Mouse (Mus musculus): ENCODE data around the gene Nhlrc4. TPM values are rescaled to one million over a fixed set of nuclear protein-coding genes. Genes with fewer than 3 reads are reported as not detected.

Nhlrc4 gene
- polyA plus RNA-seq, 1 experiment from 2014 or later: 0.34 TPM

- Histone ChIP-seq H3K27ac (ENCODE audit: low read depth, low read length) (no peak overlapping the region), H3K36me3 (ENCODE audit: control insufficient read depth, insufficient read depth, low read length) (peaks cover 4% of the 10 kb centered on the region), H3K9ac (ENCODE audit: low read depth, low read length) (no peak overlapping the region), H3K27me3 (ENCODE audit: control insufficient read depth, insufficient read depth, low read length) (no peaks in the 10 kb centered on the region), H3K9me3 (replicated peaks; ENCODE audit: control insufficient read depth, low read length) (no peaks in the 10 kb centered on the region), H3K4me2 (no peak overlapping the region), H3K4me3 (ENCODE audit: low read depth, low read length) (no peak overlapping the region), H3K4me1 (ENCODE audit: control insufficient read depth, insufficient read depth, low read length) (peaks cover 13% of the 10 kb centered on the region)
- WGBS (ENCODE audit: insufficient replicate concordance): 83% methylated on average over 5 of the region's 5 CpGs
- ATAC-seq (replicated peaks; ENCODE audit: insufficient number of reproducible peaks, low FRiP score, low TSS enrichment): no peak
Measured at GRCm38 (mm10) chr17:25922120-25922519, 22.6 kb downstream of the Nhlrc4 start.

GRCm38 (mm10) chr17:25919786-25920642 lies 24.7 kb downstream of the Nhlrc4 start:
- Histone ChIP-seq H3K4me1 (ENCODE audit: control insufficient read depth, insufficient read depth, low read length) (peaks cover 14% of the 10 kb centered on the region), H3K9me3 (replicated peaks; ENCODE audit: control insufficient read depth, low read length) (no peaks in the 10 kb centered on the region), H3K4me3 (ENCODE audit: low read depth, low read length) (peak overlapping the region; percentile 95), H3K27ac (ENCODE audit: low read depth, low read length) (peak overlapping the region; percentile 94), H3K27me3 (ENCODE audit: control insufficient read depth, insufficient read depth, low read length) (no peaks in the 10 kb centered on the region), H3K36me3 (ENCODE audit: control insufficient read depth, insufficient read depth, low read length) (0 out of 2 replicates have a peak, but pooled peaks cover 3% of the 10 kb centered on the region), H3K4me2 (peak overlapping the region; percentile 97), H3K9ac (ENCODE audit: low read depth, low read length) (peak overlapping the region; percentile 72)
- peak; percentile 96 for ATAC-seq (replicated peaks; ENCODE audit: insufficient number of reproducible peaks, low FRiP score, low TSS enrichment)
- WGBS (ENCODE audit: insufficient replicate concordance): 1% methylated on average over 39 of the region's 40 CpGs

- no peak for ATAC-seq (replicated peaks; ENCODE audit: insufficient number of reproducible peaks, low FRiP score, low TSS enrichment)
- Histone ChIP-seq H3K4me2 (peak within 1 kb of the TSS; percentile 97), H3K27me3 (ENCODE audit: control insufficient read depth, insufficient read depth, low read length) (no peaks in the 10 kb centered on the region), H3K9ac (ENCODE audit: low read depth, low read length) (peak within 1 kb of the TSS; percentile 92), H3K9me3 (replicated peaks; ENCODE audit: control insufficient read depth, low read length) (no peaks in the 10 kb centered on the region), H3K36me3 (ENCODE audit: control insufficient read depth, insufficient read depth, low read length) (0 out of 2 replicates have a peak, but pooled peaks cover 3% of the 10 kb centered on the region), H3K4me3 (ENCODE audit: low read depth, low read length) (peak within 1 kb of the TSS; percentile 95), H3K4me1 (ENCODE audit: control insufficient read depth, insufficient read depth, low read length) (peaks cover 20% of the 10 kb centered on the region), H3K27ac (ENCODE audit: low read depth, low read length) (peak within 1 kb of the TSS; percentile 94)
- WGBS (ENCODE audit: insufficient replicate concordance): under 1% methylated on average over 51 of the region's 78 CpGs
Measured at GRCm38 (mm10) chr17:25919144-25919785, 25.5 kb downstream of the Nhlrc4 start, which contains the start of gene Rab40c. TSS of gene Rab40c (minus strand) at chr17:25919727.

- Histone ChIP-seq H3K9me3 (replicated peaks; ENCODE audit: control insufficient read depth, low read length) (no peaks in the 10 kb centered on the region), H3K27ac (ENCODE audit: low read depth, low read length) (no peak overlapping the region), H3K4me2 (peak overlapping the region; percentile 97), H3K9ac (ENCODE audit: low read depth, low read length) (peak overlapping the region; percentile 92), H3K36me3 (ENCODE audit: control insufficient read depth, insufficient read depth, low read length) (0 out of 2 replicates have a peak, but pooled peaks cover 3% of the 10 kb centered on the region), H3K27me3 (ENCODE audit: control insufficient read depth, insufficient read depth, low read length) (no peaks in the 10 kb centered on the region), H3K4me1 (ENCODE audit: control insufficient read depth, insufficient read depth, low read length) (peaks cover 29% of the 10 kb centered on the region), H3K4me3 (ENCODE audit: low read depth, low read length) (peak overlapping the region; percentile 95)
- no peak for ATAC-seq (replicated peaks; ENCODE audit: insufficient number of reproducible peaks, low FRiP score, low TSS enrichment)
- WGBS (ENCODE audit: insufficient replicate concordance): 70% methylated on average over 9 of the region's 9 CpGs
Measured at GRCm38 (mm10) chr17:25918037-25918750, 26.6 kb downstream of the Nhlrc4 start.

GRCm38 (mm10) chr17:25916931-25917647 lies 27.7 kb downstream of the Nhlrc4 start:
- 81% methylated on average over 8 of the region's 8 CpGs for WGBS (ENCODE audit: insufficient replicate concordance)
- ATAC-seq (replicated peaks; ENCODE audit: insufficient number of reproducible peaks, low FRiP score, low TSS enrichment): no peak
- H3K4me2 ChIP-seq: no peak overlapping the region
- no peaks in the 10 kb centered on the region for H3K9me3 ChIP-seq (replicated peaks; ENCODE audit: control insufficient read depth, low read length)
- H3K9ac ChIP-seq (ENCODE audit: low read depth, low read length): no peak overlapping the region
- no peaks in the 10 kb centered on the region for H3K27me3 ChIP-seq (ENCODE audit: control insufficient read depth, insufficient read depth, low read length)
- no peak overlapping the region for H3K4me3 ChIP-seq (ENCODE audit: low read depth, low read length)
- H3K27ac ChIP-seq (ENCODE audit: low read depth, low read length): no peak overlapping the region
- 0 out of 2 replicates have a peak, but pooled peaks cover 3% of the 10 kb centered on the region for H3K36me3 ChIP-seq (ENCODE audit: control insufficient read depth, insufficient read depth, low read length)
- peaks cover 29% of the 10 kb centered on the region for H3K4me1 ChIP-seq (ENCODE audit: control insufficient read depth, insufficient read depth, low read length)

- 0 out of 2 replicates have a peak, but pooled peaks cover 3% of the 10 kb centered on the region for H3K36me3 ChIP-seq (ENCODE audit: control insufficient read depth, insufficient read depth, low read length)
- H3K4me3 ChIP-seq (ENCODE audit: low read depth, low read length): no peak overlapping the region
- H3K4me1 ChIP-seq (ENCODE audit: control insufficient read depth, insufficient read depth, low read length): peaks cover 29% of the 10 kb centered on the region
- no peaks in the 10 kb centered on the region for H3K9me3 ChIP-seq (replicated peaks; ENCODE audit: control insufficient read depth, low read length)
- no peaks in the 10 kb centered on the region for H3K27me3 ChIP-seq (ENCODE audit: control insufficient read depth, insufficient read depth, low read length)
- H3K4me2 ChIP-seq: peak overlapping the region; percentile 16; the same call in 1 of the 2 replicates
- H3K9ac ChIP-seq (ENCODE audit: low read depth, low read length): no peak overlapping the region
- WGBS (ENCODE audit: insufficient replicate concordance): 72% methylated on average over 4 of the region's 4 CpGs
- no peak for ATAC-seq (replicated peaks; ENCODE audit: insufficient number of reproducible peaks, low FRiP score, low TSS enrichment)
- peak overlapping the region; percentile 24; the same call in 1 of the 2 replicates for H3K27ac ChIP-seq (ENCODE audit: low read depth, low read length)
Measured at GRCm38 (mm10) chr17:25914295-25914694, 30.5 kb downstream of the Nhlrc4 start.

- Histone ChIP-seq H3K4me2 (peak overlapping the region; percentile 16; the same call in 1 of the 2 replicates), H3K9ac (ENCODE audit: low read depth, low read length) (no peak overlapping the region), H3K4me1 (ENCODE audit: control insufficient read depth, insufficient read depth, low read length) (peaks cover 29% of the 10 kb centered on the region), H3K27me3 (ENCODE audit: control insufficient read depth, insufficient read depth, low read length) (no peaks in the 10 kb centered on the region), H3K27ac (ENCODE audit: low read depth, low read length) (peak overlapping the region; percentile 24; the same call in 1 of the 2 replicates), H3K9me3 (replicated peaks; ENCODE audit: control insufficient read depth, low read length) (no peaks in the 10 kb centered on the region), H3K36me3 (ENCODE audit: control insufficient read depth, insufficient read depth, low read length) (0 out of 2 replicates have a peak, but pooled peaks cover 3% of the 10 kb centered on the region), H3K4me3 (ENCODE audit: low read depth, low read length) (no peak overlapping the region)
- no peak for ATAC-seq (replicated peaks; ENCODE audit: insufficient number of reproducible peaks, low FRiP score, low TSS enrichment)
- 18% methylated on average over 1 of the region's 1 CpGs for WGBS (ENCODE audit: insufficient replicate concordance)
Measured at GRCm38 (mm10) chr17:25913877-25914275, 30.9 kb downstream of the Nhlrc4 start.
